Mouse (Mus musculus): ENCODE measurements at regions not wholly inside any gene's neighbourhood (a gene's known extent, or its start where the extent isn't known, plus 50 kb on each side); places are given as distances from the start of the nearest gene placed in this dataset.
A peak's percentile ranks its signal among the peaks of the same experiment; 100 is the strongest.

DNA sequence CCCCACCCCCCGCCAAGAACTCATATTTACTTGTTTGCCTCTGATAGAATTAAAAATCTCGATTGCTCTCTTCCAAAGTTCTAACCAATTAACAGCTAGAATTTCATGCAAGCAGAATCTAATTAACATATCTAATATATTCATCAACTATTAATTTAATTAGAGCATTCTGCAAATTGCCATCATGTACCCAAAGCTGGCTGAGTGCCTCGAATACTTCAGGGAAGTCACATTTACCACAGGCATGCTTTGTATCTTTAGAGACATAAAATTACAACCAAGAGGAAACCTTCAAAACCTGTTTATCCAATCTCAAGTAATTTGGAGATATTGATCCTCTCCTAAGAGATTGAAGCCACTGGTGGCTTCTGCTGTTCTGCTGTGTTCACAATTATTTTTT lies 401.6 kb upstream of the Nmur2 start:
- no peak for DNase-seq

DNA sequence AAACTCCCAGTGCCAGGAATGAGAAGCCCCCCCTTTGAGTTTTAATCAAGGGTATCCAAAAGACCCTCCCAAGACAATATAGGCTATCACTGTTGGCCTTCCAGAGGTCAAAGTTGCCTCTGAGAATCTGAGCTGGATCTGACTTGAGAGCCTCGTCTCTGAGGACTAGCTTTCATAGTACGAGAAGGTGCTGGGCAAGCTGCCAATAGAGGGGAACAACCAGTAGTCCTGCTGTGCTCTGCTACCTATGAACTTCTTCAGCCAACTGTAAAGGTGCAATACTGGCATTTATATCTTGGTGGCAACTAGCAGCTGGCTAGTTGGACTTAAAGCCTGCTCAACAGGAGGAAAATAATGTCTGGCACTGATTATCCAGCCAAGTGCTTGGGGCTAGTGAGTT lies 400.3 kb upstream of the Nmur2 start:
- DNase-seq = peak; percentile 40

DNA sequence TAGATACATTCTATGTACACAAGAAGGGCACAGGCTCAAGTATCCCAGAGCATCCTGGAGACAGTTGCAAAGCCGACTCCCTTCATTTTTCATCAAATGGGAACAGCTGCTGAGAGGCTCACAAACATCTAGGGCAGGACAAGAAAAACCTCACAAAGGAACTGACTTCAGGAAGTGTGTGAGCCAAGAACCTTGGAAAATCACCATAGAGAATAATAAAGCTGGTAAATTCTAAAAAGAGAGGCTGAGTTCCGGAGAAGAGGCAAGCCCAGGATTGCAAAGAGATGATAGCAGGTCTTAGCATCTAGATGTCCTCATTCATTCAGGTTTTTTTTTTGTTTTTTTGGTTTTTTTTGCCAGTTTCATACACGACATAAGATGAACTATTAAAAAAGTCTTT lies 390.3 kb upstream of the Nmur2 start:
- DNase-seq = no peak

GRCm38 (mm10) chr11:56384761-56385160 lies 344.0 kb upstream of the Nmur2 start:
- no peak for DNase-seq

- DNase-seq = no peak
Observed at GRCm38 (mm10) chr11:56377535-56377934, 336.7 kb upstream of the Nmur2 start.

DNA sequence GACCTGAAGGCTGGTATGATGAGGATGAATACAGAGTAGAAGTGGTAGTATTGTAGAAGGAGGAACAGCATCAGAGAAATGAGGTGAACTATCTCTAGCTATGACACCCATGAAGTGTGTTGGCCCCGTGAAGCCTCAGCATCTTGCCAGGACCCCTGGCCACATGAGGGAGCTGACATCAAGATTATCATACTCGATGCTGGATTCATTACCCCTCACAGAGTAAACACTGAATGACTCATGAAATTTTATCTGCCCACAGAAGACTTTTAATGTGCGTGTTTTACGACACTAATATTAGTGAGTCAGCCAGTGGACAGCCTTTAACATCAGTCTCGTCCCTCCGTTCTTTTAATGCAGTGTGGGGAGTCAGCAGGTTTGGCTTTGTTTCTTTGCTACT lies 333.5 kb upstream of the Nmur2 start:
- peak; percentile 5 to 17 for DNase-seq

DNA sequence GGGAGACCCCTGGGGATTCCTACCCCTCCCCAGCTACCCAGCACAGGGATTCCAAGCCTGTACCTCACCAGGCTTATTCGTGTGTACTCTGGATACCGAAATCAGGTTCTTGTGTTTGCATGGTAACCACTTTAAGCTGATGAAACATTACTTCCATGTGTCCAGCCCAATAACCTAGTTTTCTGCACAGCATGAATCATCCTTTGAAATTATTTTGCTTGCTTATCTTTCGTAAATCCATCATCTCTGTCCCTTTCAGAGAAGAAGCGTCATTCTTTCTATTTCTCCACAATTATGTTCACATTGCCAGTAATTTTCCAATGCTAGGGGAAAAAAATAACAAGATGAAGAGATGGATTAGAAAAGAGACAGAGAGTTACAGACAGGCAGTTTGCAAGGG lies 332.8 kb upstream of the Nmur2 start:
- DNase-seq = no peak

DNA sequence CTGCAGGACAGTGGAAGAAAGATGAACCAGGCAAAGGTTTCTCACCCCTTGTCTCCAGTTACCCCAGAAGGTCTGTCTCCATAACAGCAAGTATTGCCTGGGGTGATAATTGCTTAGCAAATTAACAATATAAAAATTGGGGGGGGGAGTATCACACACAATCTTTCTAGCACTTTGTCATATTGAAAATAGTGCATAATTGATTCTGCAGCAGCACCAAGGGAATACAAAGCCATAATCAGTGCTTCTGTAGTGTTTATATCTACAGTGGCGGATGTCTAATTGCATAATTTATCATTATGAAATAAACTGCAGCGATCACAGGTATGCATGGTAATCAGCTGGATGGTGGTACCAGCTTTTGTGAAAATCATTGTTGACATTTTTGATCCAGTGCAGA lies 316.9 kb upstream of the Nmur2 start:
- no peak for DNase-seq

GRCm38 (mm10) chr11:56351798-56352366 lies 311.1 kb upstream of the Nmur2 start:
- DNase-seq = no peak

GRCm38 (mm10) chr11:56351231-56351630 lies 310.4 kb upstream of the Nmur2 start:
- no peak for DNase-seq

DNA sequence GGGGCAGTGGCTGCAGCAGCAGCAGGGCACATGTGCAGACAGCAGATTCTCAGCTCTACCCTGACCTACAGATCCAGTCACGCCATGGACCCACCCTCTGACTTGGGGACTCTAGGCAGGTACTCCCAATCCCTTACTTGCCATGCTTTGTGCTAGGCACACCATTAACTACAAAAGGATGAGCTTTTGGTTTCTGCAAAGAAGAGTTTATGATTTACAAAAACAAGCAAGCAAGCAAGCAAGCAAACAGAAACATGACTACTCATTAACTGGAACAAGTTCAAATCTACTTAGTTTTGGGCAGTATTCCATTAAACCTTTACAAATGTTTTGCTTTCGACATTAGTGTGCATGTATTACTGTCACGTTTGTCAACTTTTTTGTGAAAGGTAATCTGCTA lies 309.0 kb upstream of the Nmur2 start:
- no peak for DNase-seq

- DNase-seq = no peak
Observed at GRCm38 (mm10) chr11:56348408-56348807, 307.6 kb upstream of the Nmur2 start.

DNA sequence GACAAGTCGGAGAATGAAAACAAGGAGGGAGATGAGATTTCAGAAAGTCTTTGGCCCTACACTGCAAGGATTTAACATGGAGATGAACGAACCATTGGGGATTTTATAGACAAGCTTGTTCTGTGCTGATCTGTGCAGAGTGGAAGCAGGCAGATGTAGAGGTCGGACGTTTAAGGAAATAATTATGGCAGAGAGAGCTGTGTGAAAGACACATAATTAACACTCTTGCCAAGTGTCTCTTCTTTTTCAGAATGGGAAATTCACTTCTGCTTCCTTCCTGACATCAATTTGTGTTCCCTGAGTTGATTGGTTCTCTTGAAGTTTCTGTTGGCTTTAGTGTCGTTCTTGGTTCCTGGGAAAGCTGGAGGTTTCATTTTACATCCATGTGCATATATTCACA lies 302.3 kb upstream of the Nmur2 start:
- no peak for DNase-seq

DNA sequence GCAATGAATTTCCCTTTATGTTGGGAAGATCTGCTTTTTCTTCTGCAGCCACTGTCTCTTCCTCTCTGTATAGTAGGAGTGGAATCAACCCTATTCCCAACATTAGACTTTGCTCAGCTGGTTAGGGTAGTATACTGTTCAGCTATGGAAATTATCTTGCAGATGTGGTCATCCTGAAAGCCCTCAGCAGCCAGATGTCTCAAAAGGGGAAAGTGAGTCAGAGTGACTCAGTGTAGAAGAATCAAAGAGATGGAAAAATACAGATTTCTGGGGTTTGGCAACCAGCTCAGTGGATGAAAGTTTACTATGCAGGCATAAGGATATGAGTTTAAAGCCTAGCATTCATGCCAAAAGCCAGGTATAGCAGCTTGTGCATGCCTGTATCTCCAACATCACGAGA lies 300.9 kb upstream of the Nmur2 start:
- no peak for DNase-seq

GRCm38 (mm10) chr11:56341040-56341439 lies 300.2 kb upstream of the Nmur2 start:
- DNase-seq = no peak

DNA sequence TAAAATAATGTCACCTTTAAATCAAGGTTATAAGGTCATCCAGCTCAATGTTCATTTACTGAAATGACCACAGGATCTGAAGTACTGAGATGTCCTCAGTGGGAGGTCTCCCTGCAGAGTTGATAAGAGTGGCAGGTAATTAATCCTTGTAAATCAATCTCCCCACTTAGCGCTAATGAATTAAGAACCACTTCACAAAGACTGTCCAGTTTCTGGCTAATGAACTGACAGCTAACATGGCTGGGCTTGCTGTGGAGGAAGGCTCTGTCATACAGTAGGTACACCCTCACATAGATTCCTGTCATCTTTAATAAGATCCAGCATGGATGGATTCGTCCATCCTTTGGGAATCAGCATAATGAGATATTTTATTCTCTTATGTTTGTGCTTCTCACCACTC lies 297.7 kb upstream of the Nmur2 start:
- no peak for DNase-seq

- no peak for DNase-seq
Observed at GRCm38 (mm10) chr11:56335937-56336336, 295.1 kb upstream of the Nmur2 start.

GRCm38 (mm10) chr11:56320293-56320692 lies 279.5 kb upstream of the Nmur2 start:
- no peak for DNase-seq

- no peak for DNase-seq
Observed at GRCm38 (mm10) chr11:56315221-56315987, 274.6 kb upstream of the Nmur2 start.

- no peak for DNase-seq
Observed at GRCm38 (mm10) chr11:56309549-56309948, 268.7 kb upstream of the Nmur2 start.

DNA sequence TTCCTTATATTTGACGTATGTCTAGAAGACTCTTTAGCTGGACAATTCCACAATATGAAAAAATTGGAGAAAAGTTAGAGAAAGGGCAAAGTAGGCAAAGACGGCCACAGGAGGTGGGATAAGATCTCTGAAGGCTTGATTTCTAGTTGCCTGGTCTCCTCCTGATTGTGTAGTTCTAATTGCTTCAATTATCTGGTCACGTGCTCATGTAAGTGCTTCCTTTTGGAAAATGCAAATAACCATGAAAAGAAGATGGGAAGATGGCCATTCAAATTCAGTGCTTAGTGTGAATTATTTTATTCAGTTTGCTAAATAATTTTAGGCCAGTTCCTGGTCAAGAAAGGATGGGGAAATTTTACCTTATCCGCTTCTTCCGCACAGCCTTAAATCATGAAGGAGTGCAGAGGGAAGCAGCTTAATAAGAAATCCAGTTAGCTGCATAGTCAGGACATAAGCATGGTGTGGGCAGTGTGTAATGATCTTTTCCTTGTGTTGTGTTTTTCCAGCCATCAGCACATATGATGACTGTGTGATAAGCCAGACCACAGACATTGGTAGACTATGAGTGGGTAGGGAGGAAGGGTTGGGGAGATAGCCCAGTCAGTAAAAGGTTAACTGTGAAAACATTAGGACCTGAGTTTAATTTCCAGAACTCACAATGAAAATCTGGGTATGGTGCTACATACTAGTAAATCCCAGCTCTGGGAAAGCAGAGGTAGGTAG lies 267.7 kb upstream of the Nmur2 start:
- no peak for DNase-seq

- peak; percentile 2 to 4 for DNase-seq
Observed at GRCm38 (mm10) chr11:56307051-56307450, 266.2 kb upstream of the Nmur2 start.

GRCm38 (mm10) chr11:56290651-56291578 lies 250.1 kb upstream of the Nmur2 start:
- no peak for DNase-seq

Data from kidney, postnatal 4 days (tissue).